Mouse (Mus musculus) megakaryocyte, adult 5-6 weeks (primary cell): ENCODE measurements at regions not wholly inside any gene's neighbourhood (a gene's known extent, or its start where the extent isn't known, plus 50 kb on each side); places are given as distances from the start of the nearest gene placed in this dataset.
"Not testable (repeated sequence)": the region's sequence is repeated elsewhere in the genome, so short reads cannot be mapped to it uniquely, and the experiment has no call there.

ENCODE experiments used
- ATAC-seq: 2 replicates; pipeline ENCODE4 v1.8.0; 2016; ENCODE audit warnings: mild to moderate bottlenecking, inconsistent platforms; ENCODE audit not compliant: poor library complexity, severe bottlenecking

DNA sequence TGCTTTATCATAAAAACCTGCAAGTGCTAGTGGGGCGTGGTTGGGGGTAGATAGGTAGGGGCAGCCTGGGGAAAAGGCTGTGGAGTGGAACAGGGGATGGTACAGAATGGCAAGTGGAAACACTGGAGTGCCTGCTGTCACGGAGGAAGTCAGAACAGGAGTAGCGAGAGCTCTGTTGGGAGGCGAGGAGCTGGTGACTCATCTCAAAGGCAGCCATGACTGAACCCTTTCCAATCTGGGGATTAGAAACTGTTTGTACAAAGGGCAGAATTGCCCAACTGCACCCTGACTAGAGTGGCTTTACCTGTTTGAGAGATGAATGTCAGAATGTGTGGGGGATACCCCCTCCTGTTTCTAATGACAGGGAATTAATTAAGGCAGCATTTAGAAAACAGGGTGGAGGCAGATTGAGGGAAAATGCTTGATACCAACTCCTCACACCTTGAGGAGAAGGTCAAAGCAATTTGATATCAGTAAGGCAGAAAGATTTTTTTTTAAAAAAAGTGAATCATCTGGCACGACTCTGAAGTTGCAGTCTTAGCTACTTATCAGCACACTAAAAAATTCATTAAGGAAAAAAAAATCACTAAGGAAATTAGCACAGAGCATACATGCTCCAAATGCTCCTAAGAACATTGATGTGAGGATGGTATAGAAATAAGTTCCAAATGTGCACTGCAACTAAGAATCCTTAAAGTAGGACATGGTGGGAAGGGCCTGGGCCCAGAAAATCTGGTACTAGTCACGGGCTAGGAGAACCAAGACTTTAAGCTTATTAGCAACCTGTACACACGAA lies 54.7 kb upstream of the Usp25 start:
- no peak for ATAC-seq

- no peak for ATAC-seq
Measured at GRCm38 (mm10) chr16:76957491-76957890, 56.0 kb upstream of the Usp25 start.

- ATAC-seq: no peak
Measured at GRCm38 (mm10) chr16:76957090-76957489, 56.4 kb upstream of the Usp25 start.

DNA sequence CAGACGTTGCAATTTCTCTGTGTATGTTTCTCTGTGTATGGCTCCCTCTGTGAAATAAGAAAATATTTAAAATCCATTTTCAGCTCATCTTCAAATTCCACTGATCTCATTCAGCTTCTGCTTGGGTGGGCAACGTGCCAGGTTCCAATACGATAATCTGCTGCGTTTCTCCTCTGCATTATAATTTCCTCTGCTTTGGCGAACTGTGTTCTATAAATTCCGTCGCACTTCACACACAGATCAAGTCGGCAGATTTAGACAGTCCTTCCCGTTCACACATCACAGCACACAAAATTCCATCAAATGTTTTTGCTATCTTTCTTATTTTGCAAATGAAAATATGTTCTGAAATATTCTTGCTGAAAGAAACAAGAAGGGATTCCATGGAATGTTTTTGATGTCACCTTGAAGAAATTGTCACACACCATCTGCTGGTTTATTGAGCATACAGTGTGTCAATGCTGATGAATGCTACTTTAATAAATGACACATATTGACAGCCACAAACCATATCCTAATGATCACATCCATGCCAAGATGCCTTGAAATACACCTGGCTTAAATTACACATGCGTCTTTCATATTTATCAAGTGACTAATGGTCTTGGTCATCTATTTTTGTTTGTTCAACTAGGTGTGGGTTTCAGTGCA lies 62.5 kb upstream of the Usp25 start:
- no peak for ATAC-seq

DNA sequence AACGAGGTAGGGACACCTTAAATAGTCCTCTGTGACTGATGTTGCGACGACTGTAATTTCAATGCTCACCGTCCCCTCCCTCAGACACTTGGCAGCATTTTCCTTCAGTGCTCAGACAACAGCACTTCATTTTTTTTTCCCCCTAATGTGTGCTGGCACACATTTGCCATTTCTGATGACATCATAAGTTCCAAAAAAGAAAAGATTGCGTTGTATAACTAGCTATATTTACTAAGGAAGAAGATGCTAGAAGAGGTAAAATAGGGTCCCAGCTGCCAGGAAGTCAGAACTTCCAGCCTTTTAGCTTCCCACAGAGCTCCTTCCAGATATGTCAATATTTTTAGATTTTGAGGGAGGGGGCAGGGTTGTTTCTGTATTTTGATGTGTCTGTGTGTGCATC lies 66.5 kb upstream of the Usp25 start:
- no peak for ATAC-seq

DNA sequence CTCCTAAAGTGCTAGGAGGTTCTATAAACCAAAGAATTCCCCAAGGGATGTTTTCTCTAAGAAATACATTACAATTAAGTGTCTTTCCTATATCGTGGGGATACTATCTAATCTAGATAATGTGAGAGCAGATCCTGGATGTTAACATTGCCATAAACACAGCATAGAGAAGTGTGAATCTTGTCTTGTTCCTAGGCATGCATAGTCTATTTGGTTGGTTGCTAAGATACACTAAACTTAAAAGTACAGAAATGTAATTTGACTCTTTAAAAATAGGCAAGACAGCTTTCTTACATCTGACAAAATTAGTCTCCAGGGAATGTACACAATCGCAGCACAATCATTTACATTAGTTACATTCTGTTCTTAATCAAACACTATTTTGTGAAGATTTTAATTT lies 75.4 kb upstream of the Usp25 start:
- no peak for ATAC-seq

GRCm38 (mm10) chr16:76927901-76928300 lies 85.6 kb upstream of the Usp25 start:
- ATAC-seq: no peak

DNA sequence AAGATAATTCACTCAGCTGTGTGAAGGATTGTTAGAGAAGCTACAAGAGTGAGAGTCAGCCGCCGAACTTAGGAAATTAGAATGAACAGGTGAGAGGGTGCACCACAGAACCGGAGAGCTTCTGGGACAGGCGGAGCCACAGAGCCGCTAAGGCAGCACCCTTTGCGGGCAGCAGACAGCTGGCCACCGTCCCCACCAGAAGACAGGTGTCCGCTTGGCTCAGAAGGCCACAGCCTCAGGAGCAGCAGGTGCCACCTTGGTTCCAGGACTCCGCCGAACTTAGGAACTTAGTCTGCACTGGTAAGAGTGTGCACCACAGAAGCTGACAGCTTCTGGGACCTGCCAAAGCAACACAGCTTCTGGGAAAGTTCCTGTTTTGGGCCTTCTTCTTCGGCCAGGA lies 93.4 kb upstream of the Usp25 start:
- ATAC-seq: not testable (repeated sequence)

DNA sequence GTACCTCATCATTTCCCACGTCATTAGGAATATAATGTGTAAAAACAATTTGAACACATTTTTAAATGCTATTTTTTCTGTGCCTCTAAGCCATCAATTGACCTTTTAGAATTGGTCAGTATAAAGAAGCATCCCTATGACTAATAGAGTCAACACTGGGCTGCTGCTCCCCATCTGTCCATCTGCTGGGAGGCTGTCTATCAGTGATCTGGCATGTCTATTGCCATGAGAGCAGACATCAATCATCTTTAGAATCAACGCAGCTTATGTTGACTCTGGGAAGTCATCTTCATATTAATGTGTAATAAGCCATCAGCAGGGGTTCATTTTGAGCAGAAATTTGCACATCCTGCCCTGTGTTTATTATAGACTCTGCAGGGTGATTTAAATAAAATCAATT lies 94.9 kb upstream of the Usp25 start:
- no peak for ATAC-seq

GRCm38 (mm10) chr16:76914311-76914710 lies 99.2 kb upstream of the Usp25 start:
- no peak for ATAC-seq

DNA sequence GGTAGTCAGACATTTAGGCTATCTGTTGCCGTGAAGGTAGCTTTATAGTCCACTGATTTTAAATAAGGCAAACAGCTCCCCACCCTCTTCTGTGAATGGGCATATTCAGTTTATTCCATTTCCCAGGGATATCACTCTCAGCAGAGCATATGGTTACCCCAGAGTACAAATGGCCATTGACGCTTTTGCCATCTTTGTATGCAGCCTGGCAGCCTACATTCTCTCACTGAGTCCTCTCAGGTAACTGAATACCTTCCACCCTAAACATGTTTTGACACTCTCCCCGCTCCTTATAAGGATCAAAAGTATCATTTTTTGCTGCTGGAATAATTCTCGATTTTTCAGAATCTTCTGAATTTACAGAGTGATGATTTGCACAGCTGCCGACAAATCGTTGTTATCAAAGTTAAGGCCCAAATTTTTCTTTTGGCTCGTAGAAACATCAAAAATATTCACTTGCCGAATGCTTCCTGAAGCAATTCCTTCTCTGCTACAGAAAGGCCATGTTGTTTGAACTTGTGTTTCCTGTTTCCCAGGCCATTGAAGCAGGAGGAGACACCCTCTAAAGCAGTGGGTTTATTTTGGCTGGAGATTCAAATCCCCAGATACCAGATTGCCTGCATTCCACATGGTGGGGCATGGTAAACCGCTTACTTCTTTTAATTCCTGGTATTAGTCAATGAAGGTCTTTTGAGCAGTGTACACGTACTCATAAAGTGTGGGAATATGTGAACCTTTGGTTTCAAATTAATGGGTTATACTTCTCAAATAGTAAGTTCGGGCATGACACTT lies 108.1 kb upstream of the Usp25 start:
- ATAC-seq: no peak

DNA sequence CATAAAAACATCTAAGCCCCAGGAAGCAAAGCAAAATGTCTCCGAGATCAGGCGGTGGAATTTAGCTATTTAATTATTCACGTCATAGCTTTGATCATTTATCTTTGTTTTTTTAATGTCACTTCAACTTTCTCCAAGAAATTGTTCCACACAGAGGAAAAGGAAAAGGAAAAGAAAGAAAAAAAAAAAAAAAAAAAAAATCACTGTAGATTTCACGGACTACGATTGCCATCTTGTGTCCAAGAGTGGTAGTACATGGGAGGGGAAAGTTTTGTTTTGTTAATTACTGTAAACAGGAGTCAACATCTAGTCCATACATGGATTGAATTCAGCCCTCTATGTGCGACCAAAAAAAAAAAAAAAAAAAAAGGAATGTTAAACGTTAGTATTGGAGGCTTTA lies 114.4 kb upstream of the Usp25 start:
- ATAC-seq: peak; percentile 74

- no peak for ATAC-seq
Measured at GRCm38 (mm10) chr16:76896305-76896704, 117.2 kb upstream of the Usp25 start.

DNA sequence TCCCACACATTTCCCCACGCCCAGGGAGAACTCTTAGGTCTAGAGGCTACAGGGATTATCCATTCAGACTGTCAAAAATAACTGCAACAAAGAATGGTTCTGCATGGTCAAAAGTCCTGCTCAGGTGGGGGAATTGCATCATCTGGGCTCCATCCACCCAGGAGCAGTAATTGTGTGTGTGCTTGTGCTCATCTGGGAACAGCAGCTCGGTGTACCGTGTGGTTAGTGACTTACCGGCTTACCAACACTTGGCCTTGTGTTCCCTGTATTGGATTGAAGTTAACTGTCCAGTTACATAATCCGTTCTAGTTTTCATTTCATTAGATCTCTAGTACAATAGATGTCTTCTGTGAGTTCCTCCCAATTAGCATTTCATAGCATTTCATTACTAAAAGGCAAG lies 117.7 kb upstream of the Usp25 start:
- no peak for ATAC-seq

DNA sequence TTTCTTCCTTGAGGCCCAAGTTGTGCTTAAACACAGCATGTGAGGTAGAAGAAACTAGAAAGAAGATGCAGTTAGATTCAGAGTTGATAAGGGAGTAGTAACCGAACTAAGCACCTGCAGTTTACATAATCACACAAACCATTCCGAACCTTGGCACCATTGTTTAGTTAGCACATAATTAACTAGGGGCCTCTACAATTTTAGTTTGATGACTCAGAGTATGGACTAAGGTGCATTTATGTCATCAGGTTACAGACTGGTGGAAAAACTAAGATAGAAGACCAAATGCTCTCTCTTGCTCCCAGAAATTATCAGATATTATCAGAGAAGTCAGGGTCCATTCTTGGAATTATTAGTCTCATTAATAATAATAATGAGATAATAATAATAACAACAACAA lies 134.9 kb upstream of the Usp25 start:
- ATAC-seq: no peak

DNA sequence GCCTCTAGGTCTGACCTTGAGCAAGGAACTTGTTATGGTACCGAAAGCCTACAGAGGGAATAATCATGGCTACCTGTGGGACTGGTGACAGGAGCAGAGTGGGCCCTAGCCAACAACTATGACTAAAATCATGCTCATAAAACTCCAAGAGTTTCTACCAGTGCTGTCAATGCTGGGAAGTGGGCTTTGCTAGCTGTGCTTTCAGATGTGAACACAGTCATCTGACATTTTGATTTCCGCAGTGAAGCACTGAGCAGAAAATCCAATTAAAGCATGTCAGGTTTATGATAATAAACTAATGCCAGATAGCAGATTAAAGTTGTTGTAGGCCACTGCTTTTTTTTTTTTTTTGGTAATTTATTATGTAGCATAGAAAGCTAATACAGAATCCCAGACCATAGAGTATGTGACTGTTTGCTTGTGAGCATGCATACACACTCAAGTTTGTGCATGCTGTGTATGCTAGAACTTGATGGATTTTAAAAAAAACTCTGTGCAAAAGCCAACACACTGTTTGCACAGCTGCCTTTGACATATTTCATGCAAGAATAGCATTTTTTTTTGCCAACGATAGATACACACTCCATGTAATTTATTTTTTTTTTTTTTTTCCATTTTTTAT lies 138.0 kb upstream of the Usp25 start:
- no peak for ATAC-seq

DNA sequence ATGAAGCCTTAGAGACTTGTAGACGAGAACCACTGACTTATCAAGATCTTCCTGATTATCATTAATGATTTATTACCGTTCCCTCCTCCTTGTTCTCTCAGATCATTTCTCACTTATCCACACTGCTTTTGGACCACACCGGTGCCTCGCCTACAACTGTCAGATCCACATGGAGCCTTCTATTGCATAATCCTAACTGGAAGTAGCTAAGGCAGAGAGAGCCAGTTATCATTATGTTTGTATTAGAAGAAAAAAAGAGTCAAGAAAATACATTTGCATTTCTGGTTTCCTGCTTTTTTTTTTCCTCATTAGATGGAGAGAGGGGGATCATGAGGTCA lies 147.1 kb upstream of the Usp25 start:
- no peak for ATAC-seq

DNA sequence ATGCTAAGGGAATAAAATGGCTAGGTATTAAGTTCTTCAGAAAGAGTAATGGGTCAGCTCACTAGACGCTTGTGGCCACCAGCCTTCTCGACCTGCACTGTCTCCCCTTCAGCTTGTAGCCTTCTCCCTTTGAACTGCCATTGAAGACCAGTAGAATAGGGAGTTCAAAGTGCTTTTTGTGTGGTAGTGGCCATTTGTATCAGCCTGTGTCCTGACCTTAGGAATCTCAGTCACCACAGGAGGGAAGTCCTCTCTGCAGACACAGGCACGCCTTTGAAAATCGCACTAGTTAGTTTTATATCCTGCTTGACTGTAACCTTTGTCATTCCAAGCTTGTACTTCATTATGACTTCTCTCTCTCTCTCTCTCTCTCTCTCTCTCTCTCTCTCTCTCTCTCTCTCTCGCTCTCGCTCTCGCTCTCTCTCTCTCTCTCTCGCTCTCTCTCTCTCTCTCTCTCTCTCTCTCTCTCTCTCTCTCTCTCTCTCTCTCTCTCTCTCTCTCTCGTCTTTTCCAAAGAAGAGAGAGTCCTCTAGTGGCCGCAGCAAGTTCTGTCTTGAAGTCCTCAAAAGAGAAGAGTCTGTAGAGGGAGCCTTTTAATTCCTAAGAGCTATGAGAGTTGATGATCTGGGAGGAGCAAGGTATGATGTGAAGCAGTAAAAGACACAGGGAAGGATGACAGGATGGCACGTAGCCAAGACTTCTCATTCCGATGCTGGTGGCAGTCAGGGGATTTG lies 147.6 kb upstream of the Usp25 start:
- peak; percentile 51; the same call in 1 of the 2 replicates for ATAC-seq

GRCm38 (mm10) chr16:76864392-76864791 lies 149.1 kb upstream of the Usp25 start:
- no peak for ATAC-seq

DNA sequence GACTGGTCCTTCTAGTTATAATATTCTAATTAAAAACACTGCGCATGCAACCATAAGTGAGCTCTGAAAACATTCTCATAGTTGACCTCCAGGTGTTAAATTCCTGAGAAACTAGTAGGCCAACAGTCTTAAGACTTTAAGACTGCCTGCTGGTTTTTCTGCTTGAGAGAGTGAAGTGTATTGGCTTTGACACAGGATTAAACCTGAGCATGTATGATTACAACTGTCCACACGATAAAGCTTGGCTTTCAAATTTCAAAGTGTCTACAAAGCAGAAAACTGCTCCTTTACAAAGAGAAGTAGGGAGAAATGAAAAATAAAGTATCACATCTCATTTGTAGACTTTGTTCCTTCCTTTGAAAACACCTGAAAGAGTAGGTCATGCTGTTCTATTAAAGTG lies 157.7 kb upstream of the Usp25 start:
- no peak for ATAC-seq

GRCm38 (mm10) chr16:76851396-76851795 lies 162.1 kb upstream of the Usp25 start:
- no peak for ATAC-seq
